Mouse (Mus musculus) lung, postnatal 25 days (tissue): ENCODE results near the gene Cyth1.
A peak's percentile ranks its signal among the peaks of the same experiment; 100 is the strongest.

Source experiments
- DNase-seq: peaks from one replicate; pipeline ENCODE4 v3.0.0; 2022; ENCODE audit warnings: low spot score

Cyth1 gene

GRCm38 (mm10) chr11:118223416-118224067, 24.9 kb downstream of the Cyth1 start:
- no peak for DNase-seq

- DNase-seq, result no peak
These were observed 25.5 kb downstream of the Cyth1 start for GRCm38 (mm10) chr11:118222917-118223316.

GRCm38 (mm10) chr11:118222351-118222885, 26.0 kb downstream of the Cyth1 start:
- DNase-seq, result no peak

GRCm38 (mm10) chr11:118220561-118221262, 27.7 kb downstream of the Cyth1 start:
- peak; percentile 69 for DNase-seq

- no peak for DNase-seq
These were observed 29.3 kb downstream of the Cyth1 start for GRCm38 (mm10) chr11:118219066-118219465.

- DNase-seq, result no peak
These were observed 31.9 kb downstream of the Cyth1 start for GRCm38 (mm10) chr11:118216468-118216867.

GRCm38 (mm10) chr11:118215928-118216458, 32.4 kb downstream of the Cyth1 start:
- DNase-seq, result no peak

- peak; percentile 62 for DNase-seq
These were observed 35.7 kb downstream of the Cyth1 start for GRCm38 (mm10) chr11:118212636-118213112.

- peak; percentile 64 for DNase-seq
These were observed 36.4 kb downstream of the Cyth1 start for GRCm38 (mm10) chr11:118211749-118212635.

GRCm38 (mm10) chr11:118210962-118211361, 37.4 kb downstream of the Cyth1 start:
- peak; percentile 59 for DNase-seq

- DNase-seq, result no peak
These were observed 38.3 kb downstream of the Cyth1 start for GRCm38 (mm10) chr11:118210116-118210515.

GRCm38 (mm10) chr11:118209376-118209775, 39.0 kb downstream of the Cyth1 start:
- no peak for DNase-seq

- no peak for DNase-seq
These were observed 39.6 kb downstream of the Cyth1 start for GRCm38 (mm10) chr11:118208672-118209272.

- DNase-seq, result no peak
These were observed 40.9 kb downstream of the Cyth1 start for GRCm38 (mm10) chr11:118207424-118208033.

GRCm38 (mm10) chr11:118206267-118206666, 42.1 kb downstream of the Cyth1 start:
- DNase-seq, result no peak

GRCm38 (mm10) chr11:118203469-118203868, 44.9 kb downstream of the Cyth1 start:
- no peak for DNase-seq

- no peak for DNase-seq
These were observed 45.8 kb downstream of the Cyth1 start for GRCm38 (mm10) chr11:118202410-118203233.

- no peak for DNase-seq
These were observed 46.5 kb downstream of the Cyth1 start for GRCm38 (mm10) chr11:118201833-118202409.
